Mouse (Mus musculus) urinary bladder, postnatal 4 days (tissue): ENCODE measurements around the gene Nat14.
"Not testable (repeated sequence)": the region's sequence is repeated elsewhere in the genome, so short reads cannot be mapped to it uniquely, and the experiment has no call there.

Experiments used
- DNase-seq, 2 experiments: peaks; one replicate each; pipeline ENCODE4 v3.0.0; 2021 to 2022; ENCODE audit warnings: low spot score in 2 of 2

Gene Nat14

GRCm38 (mm10) chr7:4921824-4922482 is at the start of gene Nat14:
TSS of gene Nat14 (plus strand) at chr7:4922028.
- no peak for DNase-seq

- peak; percentile 86 to 88 for DNase-seq
Measured at GRCm38 (mm10) chr7:4876753-4877221, 45.0 kb upstream of the Nat14 start, which contains the start of gene Isoc2a. TSS of gene Isoc2a (plus strand) at chr7:4877153.

DNA sequence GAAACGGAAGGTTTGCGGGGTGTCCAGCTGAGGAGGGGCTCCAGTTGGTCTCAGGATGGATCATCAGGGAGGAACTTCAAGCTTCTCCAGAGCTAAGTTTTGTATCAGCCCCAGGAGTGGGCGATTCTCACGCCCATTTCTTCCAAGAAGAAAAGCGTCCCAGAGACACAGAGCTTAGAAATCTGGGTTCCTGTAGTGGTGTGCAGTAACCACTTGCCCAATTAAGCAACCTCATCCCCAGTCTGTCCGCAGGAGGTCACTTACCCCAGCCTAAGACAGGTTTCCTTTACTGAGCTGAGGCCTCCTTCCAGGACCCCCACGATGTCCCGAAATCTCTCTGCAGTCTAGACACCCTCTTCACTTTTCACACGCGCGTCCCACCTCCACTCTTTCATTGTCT is 44.6 kb upstream of the Nat14 start:
- no peak for DNase-seq

DNA sequence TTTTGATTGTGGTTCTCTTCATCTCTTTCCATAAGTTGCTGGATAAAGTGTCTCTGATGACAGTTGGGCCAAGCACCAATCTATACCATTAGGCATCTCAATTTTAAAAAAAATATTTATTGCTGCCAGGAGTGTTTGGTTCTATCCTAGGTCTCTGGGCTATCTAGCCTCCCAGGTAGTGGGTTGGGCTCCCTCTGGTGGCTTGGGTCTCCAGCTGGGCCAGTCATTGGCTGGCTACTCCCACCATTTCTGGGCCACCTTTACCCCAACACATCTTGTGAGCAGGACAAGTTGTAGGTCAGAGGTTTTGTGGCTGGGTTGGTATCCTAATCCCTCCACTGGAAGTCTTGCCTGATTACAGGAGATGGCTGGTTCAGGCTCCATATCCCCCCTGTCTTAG is 43.6 kb upstream of the Nat14 start:
- DNase-seq: no peak

GRCm38 (mm10) chr7:4879036-4879435 is 42.8 kb upstream of the Nat14 start:
- DNase-seq: not testable (repeated sequence)

DNA sequence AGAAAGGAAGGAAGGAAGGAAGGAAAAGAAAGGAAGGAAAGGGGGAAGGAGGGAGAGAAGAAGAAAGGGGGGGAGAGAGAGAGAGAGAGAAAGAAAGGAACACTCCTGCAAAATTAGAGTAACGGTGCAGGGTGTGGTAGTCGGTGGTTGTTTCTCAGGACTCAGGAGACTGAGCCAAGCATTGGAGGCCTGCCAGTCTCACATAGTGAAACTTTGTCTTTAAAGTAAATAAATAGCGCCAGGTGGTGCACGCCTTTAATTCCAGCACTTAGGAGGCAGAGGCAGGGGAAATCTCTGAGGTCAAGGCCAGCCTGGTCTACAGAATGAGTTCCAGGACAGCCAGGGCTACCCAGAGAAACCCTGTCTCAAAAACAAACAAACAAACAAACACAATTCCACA is 35.1 kb upstream of the Nat14 start:
- DNase-seq: no peak

DNA sequence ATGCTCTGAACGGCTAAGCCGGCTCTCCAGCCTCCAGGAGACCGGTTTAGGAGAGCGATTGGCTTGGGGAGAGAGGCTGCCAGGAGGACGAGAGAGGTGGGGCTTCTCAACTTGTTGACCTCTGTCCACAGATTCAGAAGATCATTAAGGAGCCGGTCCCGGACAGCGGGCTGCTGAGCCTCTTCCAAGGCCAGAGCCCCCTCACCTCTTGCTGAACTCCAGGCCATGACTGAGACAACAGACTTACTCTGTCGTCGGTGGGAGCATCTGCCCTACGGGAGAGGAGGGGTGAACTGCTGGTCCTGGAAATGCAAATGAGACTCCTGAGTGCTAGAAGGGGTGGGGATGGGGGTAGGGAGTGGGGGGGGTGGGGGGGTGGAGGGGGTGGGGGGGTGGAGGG is 26.6 kb upstream of the Nat14 start:
- no peak for DNase-seq

- no peak for DNase-seq
Measured at GRCm38 (mm10) chr7:4898851-4899648, 22.8 kb upstream of the Nat14 start.

DNA sequence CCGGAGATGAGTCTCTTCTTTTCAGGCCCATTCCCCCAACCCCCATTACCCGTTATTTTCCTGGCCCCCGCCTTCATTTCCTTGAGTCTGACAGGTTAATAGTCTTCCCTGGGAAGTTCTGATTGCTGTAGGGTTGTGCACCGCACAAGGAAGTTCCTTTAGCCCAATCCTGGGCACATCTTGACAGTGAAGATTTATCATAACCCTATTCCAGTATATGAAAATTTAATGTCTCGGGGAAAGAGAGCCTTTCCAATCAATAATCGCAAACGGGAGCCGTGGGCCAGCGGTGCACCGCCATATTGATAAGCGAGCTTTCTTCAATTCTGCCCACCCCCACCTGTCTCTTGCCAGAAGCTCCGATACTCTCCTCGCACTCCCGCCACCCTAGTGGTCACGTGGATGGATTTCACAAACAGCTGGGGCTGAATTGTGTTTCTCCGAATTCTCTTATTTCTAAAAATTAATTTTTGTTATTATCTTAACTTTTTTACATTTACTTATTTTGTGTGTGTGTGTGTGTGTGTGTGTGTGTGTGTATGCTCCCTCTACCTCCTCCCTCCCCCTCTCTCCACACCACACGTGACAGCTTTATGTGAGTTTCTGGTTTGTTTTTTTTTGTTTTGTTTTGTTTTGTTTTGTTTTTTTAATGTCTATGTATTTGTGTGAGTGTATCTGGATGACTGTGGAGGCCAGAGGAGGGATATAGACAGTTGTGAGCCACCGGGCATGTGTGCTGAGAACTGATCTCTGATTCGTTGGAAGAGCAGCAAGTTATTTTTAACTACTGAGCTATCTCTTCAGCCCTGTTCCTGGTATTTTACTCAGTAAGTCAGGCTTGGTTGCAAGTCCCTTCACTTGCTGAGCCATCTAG is 21.9 kb upstream of the Nat14 start:
- no peak for DNase-seq

DNA sequence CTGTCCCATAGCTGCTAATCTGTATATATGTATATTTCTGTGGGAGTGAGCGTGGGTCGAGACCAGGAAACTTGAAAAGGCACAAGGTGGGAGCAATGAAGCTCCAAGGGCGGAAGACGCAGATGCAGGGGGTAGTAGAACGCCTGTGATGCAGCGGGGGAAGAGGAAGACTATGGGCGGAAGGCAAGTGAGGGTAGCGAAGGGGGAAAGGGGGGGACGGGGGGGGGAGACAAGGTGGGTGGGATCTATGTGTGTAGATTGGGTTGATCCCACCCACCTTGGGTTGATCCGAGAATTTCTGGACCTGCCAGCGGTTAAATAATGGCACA is 21.3 kb upstream of the Nat14 start:
- no peak for DNase-seq

DNA sequence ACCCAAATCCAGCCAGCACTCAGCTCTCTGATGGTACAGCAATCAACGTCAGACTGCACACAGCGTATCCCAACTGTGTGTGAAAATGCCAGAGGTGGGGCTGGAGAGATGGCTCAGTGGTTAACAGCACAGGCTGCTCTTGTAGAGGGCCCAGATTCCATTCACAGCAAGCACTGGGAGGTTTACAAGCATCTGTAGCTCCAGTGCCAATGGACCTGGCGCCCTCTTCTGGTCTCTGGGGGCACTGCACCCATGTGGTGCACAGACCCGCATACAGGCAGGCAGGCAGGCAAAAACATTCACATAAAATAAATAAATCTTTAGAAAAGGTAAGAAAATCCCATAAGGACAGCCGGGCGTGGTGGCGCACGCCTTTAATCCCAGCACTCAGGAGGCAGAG is 20.7 kb upstream of the Nat14 start:
- DNase-seq: no peak

DNA sequence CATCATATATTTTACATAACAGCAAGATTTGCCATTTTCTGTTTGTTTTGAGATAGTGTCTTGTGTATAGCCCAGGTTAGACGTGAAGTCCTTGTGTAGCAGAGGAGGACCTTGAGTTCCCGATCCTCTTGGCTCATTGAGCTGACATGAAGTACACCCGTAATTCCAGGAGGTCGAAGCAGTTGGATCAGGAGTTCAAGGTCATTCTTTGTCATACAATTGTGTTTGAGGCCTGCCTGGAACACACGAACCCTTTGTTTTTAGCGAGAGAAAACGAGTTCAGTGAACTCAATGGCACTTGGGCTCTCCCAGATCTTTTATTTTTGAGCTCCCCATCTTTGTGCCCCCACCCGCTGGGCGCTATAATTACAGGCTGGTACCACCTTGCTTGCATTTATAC is 19.4 kb upstream of the Nat14 start:
- no peak for DNase-seq

DNA sequence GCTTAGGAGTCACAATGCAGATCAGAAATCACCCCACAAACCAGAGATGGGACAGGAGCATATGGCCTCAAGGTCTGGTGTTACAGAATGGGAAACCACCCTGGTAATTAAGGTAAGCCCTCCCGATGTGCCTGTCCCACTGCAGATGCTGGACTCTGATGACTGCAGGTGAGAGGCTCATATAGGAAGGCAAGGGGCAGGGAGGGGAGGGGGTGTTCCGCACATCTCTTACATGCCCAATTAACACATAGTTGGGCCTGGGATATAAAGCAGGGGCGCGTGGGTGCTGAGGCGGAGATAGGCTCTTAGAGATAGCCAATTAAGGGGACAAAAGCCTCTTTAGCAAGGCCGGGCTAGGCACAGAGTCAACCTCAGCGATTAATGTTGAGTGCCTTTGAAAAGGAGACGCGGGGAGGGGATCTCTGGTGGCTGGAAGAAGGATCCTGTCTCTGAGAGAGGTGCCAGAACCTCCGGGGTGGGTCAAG is 15.3 kb upstream of the Nat14 start, which contains the start of gene Gm36210:
TSS of gene Gm36210 (minus strand) at position 51 of the 485 bp plus-strand sequence.
- no peak for DNase-seq

- DNase-seq: peak; percentile 64 to 77
Measured at GRCm38 (mm10) chr7:4911561-4911960, 10.3 kb upstream of the Nat14 start.

DNA sequence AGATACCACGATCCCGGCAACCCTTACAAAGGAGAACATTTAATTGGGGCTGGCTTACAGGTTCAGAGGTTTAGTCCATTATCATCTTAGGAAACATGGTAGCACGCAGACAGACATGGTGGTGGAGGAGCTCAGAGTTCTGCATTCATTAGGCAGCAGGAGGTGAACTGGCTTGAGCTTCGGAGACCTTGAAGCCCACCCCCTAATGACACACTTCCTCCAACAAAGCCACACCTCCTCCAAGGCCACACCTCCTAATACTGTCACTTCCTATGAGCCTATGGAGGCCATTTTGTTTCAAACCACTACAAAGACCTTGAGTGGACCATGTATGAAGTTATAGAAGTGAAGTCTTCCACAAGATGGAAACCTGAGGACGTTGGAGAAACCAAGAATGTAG is 9.6 kb upstream of the Nat14 start:
- no peak for DNase-seq

DNA sequence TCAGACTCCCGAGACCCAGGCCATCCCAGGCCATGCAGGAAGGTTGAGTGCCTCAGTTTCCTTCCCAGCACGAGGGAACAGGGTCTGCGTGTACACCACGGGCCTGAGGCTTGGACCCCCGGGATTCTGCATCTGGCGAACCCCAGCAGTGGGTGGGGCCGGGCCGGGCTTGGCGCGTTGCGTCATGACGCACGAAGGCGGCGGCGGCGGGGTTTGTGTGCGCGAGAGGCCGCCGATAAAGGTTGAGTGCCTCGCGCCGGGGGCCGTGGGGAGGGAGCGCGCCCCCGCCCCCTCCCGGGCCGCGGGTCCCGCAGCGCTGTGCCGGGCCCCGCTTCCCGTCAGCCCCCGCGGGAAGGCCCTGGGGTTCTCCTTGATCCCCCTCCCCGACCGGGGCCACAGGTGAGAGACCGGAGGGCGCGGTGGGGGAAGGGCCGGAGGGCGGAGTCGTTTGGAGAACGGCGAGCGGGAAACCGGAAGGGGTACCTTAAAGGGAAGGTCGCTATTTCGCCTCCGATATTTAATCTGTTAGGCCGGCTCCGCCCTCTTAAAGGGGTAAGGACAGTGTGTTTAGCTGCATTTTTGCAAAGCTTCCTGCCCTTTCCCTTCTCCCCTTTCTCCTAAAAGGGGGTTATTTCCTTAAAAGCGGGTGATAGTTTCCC is 6.7 kb upstream of the Nat14 start, which contains the start of gene Zfp628:
TSS of gene Zfp628 (plus strand) at position 211 of the 659 bp plus-strand sequence.
- peak; percentile 92 to 93 for DNase-seq

GRCm38 (mm10) chr7:4915669-4916416 is 6.0 kb upstream of the Nat14 start:
- DNase-seq: no peak

- DNase-seq: no peak
Measured at GRCm38 (mm10) chr7:4917494-4917893, 4.3 kb upstream of the Nat14 start.

DNA sequence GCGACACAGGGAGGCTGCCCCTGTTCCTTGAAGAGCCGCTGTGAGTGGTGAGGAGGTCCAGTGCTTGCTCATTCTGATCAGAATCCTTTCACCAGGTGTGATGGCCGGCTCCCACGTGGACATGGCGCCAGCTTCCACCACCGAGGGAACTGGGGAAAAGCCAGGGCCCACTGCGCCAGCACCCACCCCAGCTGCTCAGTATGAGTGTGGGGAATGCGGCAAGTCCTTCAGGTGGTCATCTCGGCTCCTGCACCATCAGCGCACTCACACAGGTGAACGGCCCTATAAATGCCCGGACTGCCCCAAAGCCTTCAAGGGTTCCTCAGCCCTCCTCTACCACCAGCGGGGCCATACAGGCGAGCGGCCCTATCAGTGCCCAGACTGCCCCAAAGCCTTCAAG is 3.1 kb upstream of the Nat14 start:
- DNase-seq: no peak

- no peak for DNase-seq
Measured at GRCm38 (mm10) chr7:4919096-4919495, 2.7 kb upstream of the Nat14 start.

GRCm38 (mm10) chr7:4919971-4920370 is 1.9 kb upstream of the Nat14 start:
- no peak for DNase-seq
